Mouse (Mus musculus) forebrain, embryonic 13.5 days (tissue): ENCODE measurements around the gene Eif2s2. TPM values are rescaled to one million over a fixed set of nuclear protein-coding genes. Genes with fewer than 3 reads are reported as not detected.
A peak's percentile ranks its signal among the peaks of the same experiment; 100 is the strongest.

Experiments used
- ATAC-seq: fragments of 200-750 bp; cut with Nextera tagmentation; 2 replicates; pipeline ENCODE4 v1.8.0; 2017
- H3K27ac ChIP-seq: fragments of 300-500 bp; sonication (generic); 2 replicates; pipeline ENCODE4 v1.5.1; 2015; ENCODE audit warnings: inconsistent platforms, mild to moderate bottlenecking, moderate library complexity
- H3K27me3 ChIP-seq: fragments of 300-500 bp; sonication (generic); 2 replicates; pipeline ENCODE4 v1.6.1; 2015; ENCODE audit warnings: mild to moderate bottlenecking, inconsistent platforms
- H3K36me3 ChIP-seq: fragments of 300-500 bp; sonication (generic); 2 replicates; pipeline ENCODE4 v1.6.1; 2015; ENCODE audit warnings: mild to moderate bottlenecking, inconsistent platforms; ENCODE audit not compliant: poor library complexity, severe bottlenecking
- H3K4me1 ChIP-seq: fragments of 300-500 bp; sonication (generic); 2 replicates; pipeline ENCODE4 v1.6.1; 2015; ENCODE audit warnings: inconsistent platforms
- H3K4me2 ChIP-seq: fragments of 300-500 bp; sonication (generic); 2 replicates; pipeline ENCODE4 v1.6.1; 2015; ENCODE audit warnings: inconsistent platforms, mild to moderate bottlenecking, moderate library complexity
- H3K4me3 ChIP-seq: fragments of 300-500 bp; sonication (generic); 2 replicates; pipeline ENCODE4 v1.5.1; 2015; ENCODE audit warnings: mild to moderate bottlenecking, inconsistent platforms
- H3K9ac ChIP-seq: fragments of 300-500 bp; sonication (generic); 2 replicates; pipeline ENCODE4 v1.6.1; 2015; ENCODE audit warnings: mild to moderate bottlenecking, inconsistent platforms
- H3K9me3 ChIP-seq: fragments of 300-500 bp; sonication (generic); replicated peaks from 2 replicates; pipeline ENCODE4 v1.6.1; 2016; ENCODE audit warnings: inconsistent platforms
- WGBS: fragments of 180-500 bp; shearing (Covaris S2); methylation state at CpG from one replicate; pipeline ENCODE4 v1.1.7; 2015; 5-methylcytosine and 5-hydroxymethylcytosine counted together
- polyA plus RNA-seq: library from polyadenylated mRNA; unstranded; fragments of >200 nt; fragmentation: Nextera tagmentation; extraction: Ambion mirVana; gene quantifications from 2 replicates; pipeline ENCODE4 v1.2.1, GENCODE M21; 2015

Gene Eif2s2
- polyA plus RNA-seq, 1 experiment from 2014 or later, result 97.0 TPM

DNA sequence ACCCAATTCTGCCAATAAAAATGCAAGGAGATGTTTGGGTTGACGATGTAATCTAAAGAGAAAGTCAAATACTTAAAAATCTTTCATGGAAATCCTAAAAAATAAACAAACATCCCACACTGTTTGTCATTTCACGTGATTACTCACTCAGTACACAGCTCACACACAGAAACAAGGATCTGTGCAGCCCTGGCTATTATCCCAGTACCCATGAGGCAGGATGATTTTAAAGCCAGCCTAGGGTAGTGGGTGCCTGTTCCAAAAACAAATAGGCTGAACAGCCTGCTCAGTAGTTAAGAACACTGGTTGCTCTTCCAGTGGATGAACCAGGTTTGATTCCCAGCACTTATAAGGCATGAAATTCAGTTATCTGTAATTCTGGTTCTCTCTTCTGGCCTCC is 16.1 kb downstream of the Eif2s2 start:
- no peak for ATAC-seq
- Histone ChIP-seq H3K9ac (no peak overlapping the region), H3K27ac (no peak overlapping the region), H3K36me3 (peaks cover 65% of the 10 kb centered on the region), H3K27me3 (no peaks in the 10 kb centered on the region), H3K9me3 (no peaks in the 10 kb centered on the region), H3K4me2 (no peak overlapping the region), H3K4me3 (no peak overlapping the region), H3K4me1 (no peaks in the 10 kb centered on the region)
- 89% methylated on average over 2 of the region's 2 CpGs for WGBS

DNA sequence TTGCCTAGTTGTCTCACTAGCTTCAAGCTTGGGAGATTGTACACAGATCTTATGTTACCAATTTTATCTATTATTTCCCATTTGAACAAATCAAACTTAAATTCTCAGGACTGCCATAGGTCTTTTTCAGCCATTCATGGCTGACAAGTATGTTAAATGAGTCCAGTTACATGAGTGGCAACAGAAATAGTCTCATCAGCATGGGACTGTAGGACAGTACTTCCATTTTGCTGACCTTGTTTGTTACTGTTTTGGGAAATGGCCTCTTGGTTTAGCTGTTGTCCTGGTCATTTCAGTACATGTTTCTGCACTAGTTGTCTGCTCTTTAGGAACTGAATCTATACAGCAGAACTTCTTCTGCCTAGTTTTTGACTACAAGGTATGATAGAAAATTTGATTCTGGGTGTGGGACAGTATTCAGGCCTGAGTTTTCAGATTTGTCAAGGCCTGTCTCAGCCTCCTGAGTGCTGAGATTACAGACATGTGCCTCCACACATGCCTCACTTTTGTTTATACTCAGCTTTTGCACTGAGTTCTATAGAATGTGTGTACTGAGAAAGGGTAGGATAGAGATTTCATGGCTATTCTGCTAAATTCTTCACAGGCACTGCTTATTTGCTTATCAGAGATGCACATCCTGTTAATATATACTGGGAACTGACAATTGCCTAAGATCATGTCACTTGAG is 22.6 kb downstream of the Eif2s2 start:
- H3K4me1 ChIP-seq, result no peaks in the 10 kb centered on the region
- ATAC-seq, result no peak
- no peaks in the 10 kb centered on the region for H3K9me3 ChIP-seq
- H3K27me3 ChIP-seq, result no peaks in the 10 kb centered on the region
- H3K4me3 ChIP-seq, result no peak overlapping the region
- peaks cover 85% of the 10 kb centered on the region for H3K36me3 ChIP-seq
- no peak overlapping the region for H3K4me2 ChIP-seq
- no peak overlapping the region for H3K9ac ChIP-seq
- no peak overlapping the region for H3K27ac ChIP-seq

DNA sequence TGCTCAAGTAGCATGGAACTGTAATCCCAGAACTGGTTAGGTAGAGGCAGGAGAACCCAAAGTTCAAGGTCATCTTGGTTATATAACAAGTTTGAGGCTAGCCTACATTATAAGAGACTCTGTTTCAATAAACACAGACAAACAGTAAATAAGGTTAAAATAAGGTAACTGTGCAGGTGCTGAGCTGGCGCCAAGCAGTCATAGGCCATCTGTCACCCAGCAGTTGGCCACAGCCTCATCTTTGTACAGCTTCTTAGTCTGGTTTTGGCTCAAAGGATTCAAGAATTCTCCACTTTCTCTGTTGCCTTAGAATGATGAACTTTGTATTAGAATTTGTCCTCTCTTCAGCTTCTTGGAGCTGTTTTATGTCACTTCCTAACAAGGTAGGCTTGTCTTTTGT is 24.6 kb downstream of the Eif2s2 start:
- WGBS, result 95% methylated on average over 1 of the region's 1 CpGs
- Histone ChIP-seq H3K9ac (no peak overlapping the region), H3K27ac (no peak overlapping the region), H3K9me3 (no peaks in the 10 kb centered on the region), H3K36me3 (peaks cover 91% of the 10 kb centered on the region), H3K27me3 (no peaks in the 10 kb centered on the region), H3K4me2 (no peak overlapping the region), H3K4me1 (no peaks in the 10 kb centered on the region), H3K4me3 (no peak overlapping the region)
- ATAC-seq, result no peak

DNA sequence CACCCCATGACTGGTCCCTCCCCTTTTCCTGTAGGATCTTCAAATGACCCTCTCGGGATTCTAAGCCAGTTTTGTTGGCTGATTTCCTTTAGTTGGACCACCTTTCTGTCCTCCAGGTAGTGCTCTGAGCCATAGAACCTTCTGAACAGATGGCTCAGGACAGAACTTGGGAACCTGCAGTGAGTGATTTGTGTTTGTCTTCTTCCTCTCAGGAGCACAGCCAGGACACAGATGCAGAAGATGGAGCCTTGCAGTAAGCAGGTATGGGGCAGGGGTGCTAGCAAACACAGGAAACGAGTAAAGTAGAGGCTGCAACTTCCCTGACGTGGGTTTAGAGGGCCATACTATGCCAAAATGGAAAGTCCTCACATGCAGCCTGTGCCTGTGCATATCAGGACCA is 27.0 kb downstream of the Eif2s2 start:
- H3K4me1 ChIP-seq, result no peaks in the 10 kb centered on the region
- no peaks in the 10 kb centered on the region for H3K9me3 ChIP-seq
- peaks cover 92% of the 10 kb centered on the region for H3K36me3 ChIP-seq
- no peak overlapping the region for H3K4me3 ChIP-seq
- H3K4me2 ChIP-seq, result no peak overlapping the region
- no peaks in the 10 kb centered on the region for H3K27me3 ChIP-seq
- no peak overlapping the region for H3K9ac ChIP-seq
- no peak overlapping the region for H3K27ac ChIP-seq
- WGBS, result 83% methylated on average over 3 of the region's 3 CpGs
- ATAC-seq, result no peak

DNA sequence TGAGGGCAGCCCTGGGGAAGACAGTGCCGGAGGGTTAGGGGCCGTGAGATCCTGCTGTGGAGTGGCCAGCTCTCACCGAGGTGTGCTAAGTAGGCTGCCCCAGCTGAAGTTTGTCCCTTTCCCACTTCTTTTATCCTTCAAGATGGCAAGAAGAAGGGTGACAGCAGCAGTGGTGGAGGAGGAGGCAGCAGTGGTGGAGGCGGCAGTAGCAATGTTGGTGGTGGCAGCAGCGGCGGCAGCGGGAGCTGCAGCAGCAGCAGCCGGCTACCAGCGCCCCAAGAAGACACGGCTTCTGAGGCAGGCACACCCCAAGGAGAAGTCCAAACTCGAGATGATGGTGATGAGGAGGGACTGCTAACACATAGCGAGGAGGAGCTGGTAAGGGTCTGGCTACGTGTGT is 29.1 kb downstream of the Eif2s2 start:
- Histone ChIP-seq H3K36me3 (peaks cover 89% of the 10 kb centered on the region), H3K27me3 (no peaks in the 10 kb centered on the region), H3K4me3 (no peak overlapping the region), H3K4me1 (no peaks in the 10 kb centered on the region), H3K9me3 (no peaks in the 10 kb centered on the region), H3K9ac (no peak overlapping the region), H3K27ac (no peak overlapping the region), H3K4me2 (no peak overlapping the region)
- ATAC-seq, result no peak
- 96% methylated on average over 13 of the region's 13 CpGs for WGBS

DNA sequence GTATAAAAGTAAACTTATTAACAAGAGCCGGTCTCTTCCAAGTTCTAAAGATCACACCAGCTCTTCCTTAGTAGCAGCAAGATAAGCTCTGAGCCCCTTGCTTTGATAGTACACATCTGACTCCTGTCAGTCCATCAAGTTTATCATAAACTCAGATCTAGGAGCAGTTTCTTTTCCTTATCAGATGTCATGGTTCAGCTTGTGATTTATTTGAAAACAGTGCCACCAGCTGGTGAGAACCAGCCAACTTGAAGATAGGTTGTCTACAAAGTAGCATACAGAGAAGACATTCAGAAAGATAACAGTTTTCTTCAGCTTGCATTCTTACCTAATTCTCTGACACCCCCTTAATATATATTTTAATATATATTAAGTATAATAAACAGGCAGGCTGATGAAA is 37.4 kb downstream of the Eif2s2 start:
- peaks cover 9% of the 10 kb centered on the region for H3K4me1 ChIP-seq
- H3K9me3 ChIP-seq, result no peaks in the 10 kb centered on the region
- no peak overlapping the region for H3K4me3 ChIP-seq
- no peak overlapping the region for H3K4me2 ChIP-seq
- ATAC-seq, result no peak
- no peak overlapping the region for H3K27ac ChIP-seq
- peaks cover 31% of the 10 kb centered on the region for H3K36me3 ChIP-seq
- H3K9ac ChIP-seq, result no peak overlapping the region
- H3K27me3 ChIP-seq, result no peaks in the 10 kb centered on the region
- WGBS, result 91% methylated on average over 1 of the region's 1 CpGs

DNA sequence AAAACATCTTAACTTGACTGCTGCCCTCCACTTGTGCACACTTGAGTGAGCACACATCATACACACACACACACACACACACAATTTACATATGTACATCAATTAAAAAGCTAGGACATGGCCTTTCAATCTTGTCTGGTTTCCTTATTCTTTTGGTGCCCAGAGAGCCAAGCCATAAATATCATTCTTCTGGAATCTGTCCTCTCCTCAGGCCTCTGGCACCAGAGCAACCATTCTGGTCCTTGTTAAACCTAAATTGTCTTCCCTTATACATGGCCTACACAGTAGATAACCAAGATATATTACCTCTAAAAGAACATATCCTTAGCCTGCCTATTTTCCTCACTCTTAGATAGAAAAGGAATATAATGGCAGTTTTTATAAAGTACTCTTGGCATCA is 44.6 kb downstream of the Eif2s2 start:
- H3K4me3 ChIP-seq, result no peak overlapping the region
- H3K27ac ChIP-seq, result no peak overlapping the region
- H3K9ac ChIP-seq, result no peak overlapping the region
- H3K27me3 ChIP-seq, result no peaks in the 10 kb centered on the region
- no peaks in the 10 kb centered on the region for H3K9me3 ChIP-seq
- peaks cover 7% of the 10 kb centered on the region for H3K36me3 ChIP-seq
- H3K4me1 ChIP-seq, result peaks cover 2% of the 10 kb centered on the region; the same call in 1 of the 2 replicates
- no peak overlapping the region for H3K4me2 ChIP-seq
- no peak for ATAC-seq

DNA sequence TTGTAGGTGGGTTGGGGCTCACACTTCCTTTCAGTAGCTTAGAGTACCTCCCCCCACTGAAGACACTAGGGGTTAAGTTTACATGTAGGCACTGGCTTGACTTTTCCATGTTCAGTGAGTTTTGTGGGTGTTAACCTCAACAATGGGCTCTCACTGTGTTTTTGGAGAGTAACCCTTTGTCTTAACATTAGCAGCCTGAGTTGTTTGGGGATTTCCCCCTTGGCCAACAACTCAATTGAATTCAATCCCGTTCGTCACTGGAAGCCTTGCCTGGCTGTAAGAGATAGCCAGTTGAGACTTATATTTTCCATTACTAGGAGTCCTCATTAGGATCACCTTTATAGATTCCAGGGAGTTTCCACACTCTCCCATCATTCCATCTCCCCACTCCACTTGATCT is 56.2 kb downstream of the Eif2s2 start:
- no peak overlapping the region for H3K4me3 ChIP-seq
- peaks cover 22% of the 10 kb centered on the region for H3K36me3 ChIP-seq
- no peak overlapping the region for H3K9ac ChIP-seq
- H3K27me3 ChIP-seq, result no peaks in the 10 kb centered on the region
- ATAC-seq, result no peak
- H3K27ac ChIP-seq, result no peak overlapping the region
- H3K4me2 ChIP-seq, result no peak overlapping the region
- H3K9me3 ChIP-seq, result 0 out of 2 replicates have a peak, but pooled peaks cover 8% of the 10 kb centered on the region
- 85% methylated on average over 2 of the region's 2 CpGs for WGBS
- peaks cover 19% of the 10 kb centered on the region for H3K4me1 ChIP-seq

DNA sequence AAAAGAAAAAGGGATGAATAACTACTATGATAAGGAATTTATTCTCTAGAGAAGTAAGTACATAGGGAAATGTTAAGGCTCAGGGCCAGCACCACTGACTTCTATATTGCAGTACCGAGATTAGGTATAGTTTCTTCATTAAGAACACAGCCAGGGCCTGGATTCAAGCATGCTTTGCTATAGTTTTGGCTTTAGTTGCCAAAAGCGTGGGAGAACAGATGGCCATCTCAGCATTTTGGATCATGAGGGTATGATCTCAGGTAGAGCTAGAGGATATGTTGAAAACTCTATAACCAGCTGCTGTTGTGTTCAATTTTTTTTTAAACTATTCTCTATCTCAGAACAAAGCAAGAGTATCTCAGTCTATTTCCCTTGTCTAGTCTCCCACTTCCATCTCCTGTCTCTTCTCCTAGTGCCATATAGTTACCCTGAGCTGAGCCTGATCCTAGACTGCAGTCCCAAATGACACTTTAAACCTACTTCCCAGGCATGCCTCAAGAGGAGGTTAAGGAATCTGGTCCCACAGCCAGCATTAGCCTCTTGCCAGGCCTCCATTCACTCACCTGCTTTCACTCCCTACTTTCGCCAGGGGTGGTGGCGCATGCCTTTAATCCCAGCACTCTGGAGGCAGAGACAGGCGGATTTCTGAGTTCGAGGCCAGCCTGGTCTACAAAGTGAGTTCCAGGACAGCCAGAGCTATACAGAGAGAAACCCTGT is 58.4 kb downstream of the Eif2s2 start:
- no peak for ATAC-seq

DNA sequence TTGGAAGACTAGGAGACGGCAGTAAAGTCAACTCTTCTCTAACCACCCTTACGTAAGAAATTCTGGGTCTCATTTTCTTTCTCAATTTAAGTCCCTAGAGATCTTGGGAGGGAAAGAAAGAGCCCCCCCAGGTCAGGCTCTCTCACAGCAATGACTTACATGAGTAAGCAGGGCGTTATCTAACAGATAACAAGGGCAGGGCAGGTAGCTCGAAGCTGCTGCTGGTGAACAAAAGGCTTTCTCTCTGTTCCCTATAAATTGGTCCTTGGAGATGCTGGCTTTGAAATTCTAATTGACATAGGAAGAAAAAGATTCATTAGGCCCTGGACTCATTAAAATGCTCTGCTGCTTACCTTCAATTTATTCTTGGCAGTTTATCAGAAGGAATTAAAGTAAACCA is 60.3 kb downstream of the Eif2s2 start:
- H3K27ac ChIP-seq, result peak overlapping the region; percentile 19; the same call in 1 of the 2 replicates
- H3K9me3 ChIP-seq, result no peaks in the 10 kb centered on the region
- H3K4me1 ChIP-seq, result peaks cover 36% of the 10 kb centered on the region
- 45% methylated on average over 4 of the region's 4 CpGs for WGBS
- H3K4me3 ChIP-seq, result no peak overlapping the region
- ATAC-seq, result no peak
- no peaks in the 10 kb centered on the region for H3K27me3 ChIP-seq
- H3K36me3 ChIP-seq, result peaks cover 6% of the 10 kb centered on the region; the same call in 1 of the 2 replicates
- H3K9ac ChIP-seq, result no peak overlapping the region
- H3K4me2 ChIP-seq, result no peak overlapping the region

More for the DNA sequence above, 58.4 kb downstream of the Eif2s2 start:
- H3K4me1 ChIP-seq, result peaks cover 33% of the 10 kb centered on the region
- no peaks in the 10 kb centered on the region for H3K9me3 ChIP-seq
- H3K4me2 ChIP-seq, result no peak overlapping the region
- WGBS, result 93% methylated on average over 6 of the region's 6 CpGs
- H3K36me3 ChIP-seq, result peaks cover 13% of the 10 kb centered on the region
- H3K9ac ChIP-seq, result no peak overlapping the region
- H3K27me3 ChIP-seq, result no peaks in the 10 kb centered on the region
- H3K4me3 ChIP-seq, result no peak overlapping the region
- H3K27ac ChIP-seq, result no peak overlapping the region

DNA sequence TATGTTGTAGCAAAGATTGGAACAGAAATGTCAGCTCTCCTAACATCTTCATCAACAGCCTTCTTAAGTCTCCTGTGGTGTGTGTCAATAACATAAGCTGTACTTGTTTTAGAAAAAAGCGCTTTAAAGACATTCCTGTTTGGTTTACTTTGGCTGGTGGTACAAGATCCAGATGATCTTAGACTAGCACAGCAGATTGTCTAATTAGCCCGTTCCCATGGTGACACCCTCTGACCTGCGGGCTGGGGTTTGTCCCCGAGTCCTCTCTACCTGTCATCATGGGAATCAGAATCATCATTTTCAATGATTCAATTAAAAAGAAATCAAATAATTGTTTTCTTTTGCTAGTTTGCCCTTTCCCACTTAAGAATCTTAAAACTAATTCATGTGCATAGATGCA is 65.2 kb downstream of the Eif2s2 start:
- Histone ChIP-seq H3K4me1 (peaks cover 28% of the 10 kb centered on the region), H3K4me2 (no peak overlapping the region), H3K9ac (no peak overlapping the region), H3K4me3 (no peak overlapping the region), H3K36me3 (no peaks in the 10 kb centered on the region), H3K9me3 (no peaks in the 10 kb centered on the region), H3K27me3 (no peaks in the 10 kb centered on the region), H3K27ac (no peak overlapping the region)
- ATAC-seq, result no peak
- 79% methylated on average over 4 of the region's 4 CpGs for WGBS

DNA sequence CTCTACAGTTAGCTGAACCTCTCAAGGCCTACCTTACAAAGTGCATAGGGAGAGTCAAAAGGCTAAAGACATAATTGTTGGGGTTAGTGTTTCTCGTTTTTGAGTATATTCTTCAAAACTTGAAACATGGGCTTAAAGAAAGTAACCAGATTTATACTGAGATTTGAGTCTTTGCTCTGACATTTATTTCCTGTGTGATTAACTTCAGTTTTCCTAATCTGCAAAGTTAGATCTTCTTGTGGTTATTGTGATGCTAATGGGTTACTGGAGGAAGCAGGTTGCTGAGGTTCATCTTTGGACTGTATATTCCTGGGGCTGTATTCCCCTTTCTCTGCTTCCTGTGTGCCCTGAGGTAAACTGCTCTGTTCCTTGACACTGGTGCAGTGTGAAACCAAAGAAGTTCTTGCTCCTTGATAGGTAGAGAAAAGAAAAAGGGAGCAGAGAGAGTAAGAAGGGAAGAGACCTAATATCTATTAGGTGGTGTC is 66.6 kb downstream of the Eif2s2 start:
- H3K4me1 ChIP-seq, result peaks cover 16% of the 10 kb centered on the region; the same call in 1 of the 2 replicates
- H3K9ac ChIP-seq, result no peak overlapping the region
- H3K9me3 ChIP-seq, result no peaks in the 10 kb centered on the region
- no peak overlapping the region for H3K4me3 ChIP-seq
- no peak for ATAC-seq
- 87% methylated on average over 1 of the region's 1 CpGs for WGBS
- H3K4me2 ChIP-seq, result no peak overlapping the region
- no peaks in the 10 kb centered on the region for H3K36me3 ChIP-seq
- no peak overlapping the region for H3K27ac ChIP-seq
- H3K27me3 ChIP-seq, result no peaks in the 10 kb centered on the region
